Mouse (Mus musculus): ENCODE results near the gene Lpp. TPM values are rescaled to one million over a fixed set of nuclear protein-coding genes. Genes with fewer than 3 reads are reported as not detected.

The Lpp gene
- polyA plus RNA-seq, 1 experiment: 256 TPM

DNA sequence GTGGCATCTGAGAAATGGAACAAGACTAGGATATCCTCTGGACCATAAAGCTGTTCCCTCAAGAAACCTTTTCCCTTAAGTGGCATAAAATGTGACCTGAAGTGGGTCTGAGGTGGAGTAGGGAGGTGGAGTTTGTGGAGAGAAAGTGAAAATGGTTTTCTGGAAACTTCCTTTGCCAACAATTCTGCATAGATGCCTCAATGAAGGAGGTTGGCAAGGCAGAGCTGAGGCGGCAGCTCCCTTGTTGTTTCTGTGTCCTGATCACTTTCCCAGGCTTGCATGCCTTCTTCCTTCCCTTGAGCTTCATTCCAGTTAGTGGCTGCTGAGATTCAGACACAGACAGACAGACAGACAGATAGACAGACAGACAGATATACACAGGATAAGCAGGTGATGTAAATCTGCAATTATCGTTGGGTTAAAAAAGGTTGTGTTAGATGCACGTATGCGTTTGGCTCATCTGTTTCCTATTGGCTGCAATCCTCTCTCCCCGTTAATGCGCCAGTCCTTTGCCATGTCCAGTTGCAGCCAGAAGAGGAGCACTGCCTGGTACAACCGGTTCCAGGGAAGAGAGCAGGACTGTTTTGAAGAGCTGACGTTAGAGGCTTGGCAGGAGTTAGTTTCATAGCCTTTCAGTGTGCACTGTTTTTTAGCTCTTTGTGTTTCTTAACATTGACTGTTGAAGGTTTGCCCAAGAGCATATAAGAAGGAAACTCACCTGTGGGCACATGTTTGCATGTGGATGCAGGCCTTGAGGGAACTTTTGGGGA lies 96.4 kb downstream of the Lpp start:
- Histone ChIP-seq H3K4me1 (ENCODE audit: control insufficient read depth, insufficient read depth, low read length) (peaks cover 46% of the 10 kb centered on the region), H3K27ac (ENCODE audit: insufficient read depth, low read length) (peak overlapping the region; percentile 70)
- TF ChIP-seq POLR2A (IDR thresholded peaks at IDR 0.05; ENCODE audit: low read depth, low read length) (no peak), CTCF (IDR thresholded peaks at IDR 0.05; ENCODE audit: borderline replicate concordance, insufficient read depth, low read length) (no peak)

DNA sequence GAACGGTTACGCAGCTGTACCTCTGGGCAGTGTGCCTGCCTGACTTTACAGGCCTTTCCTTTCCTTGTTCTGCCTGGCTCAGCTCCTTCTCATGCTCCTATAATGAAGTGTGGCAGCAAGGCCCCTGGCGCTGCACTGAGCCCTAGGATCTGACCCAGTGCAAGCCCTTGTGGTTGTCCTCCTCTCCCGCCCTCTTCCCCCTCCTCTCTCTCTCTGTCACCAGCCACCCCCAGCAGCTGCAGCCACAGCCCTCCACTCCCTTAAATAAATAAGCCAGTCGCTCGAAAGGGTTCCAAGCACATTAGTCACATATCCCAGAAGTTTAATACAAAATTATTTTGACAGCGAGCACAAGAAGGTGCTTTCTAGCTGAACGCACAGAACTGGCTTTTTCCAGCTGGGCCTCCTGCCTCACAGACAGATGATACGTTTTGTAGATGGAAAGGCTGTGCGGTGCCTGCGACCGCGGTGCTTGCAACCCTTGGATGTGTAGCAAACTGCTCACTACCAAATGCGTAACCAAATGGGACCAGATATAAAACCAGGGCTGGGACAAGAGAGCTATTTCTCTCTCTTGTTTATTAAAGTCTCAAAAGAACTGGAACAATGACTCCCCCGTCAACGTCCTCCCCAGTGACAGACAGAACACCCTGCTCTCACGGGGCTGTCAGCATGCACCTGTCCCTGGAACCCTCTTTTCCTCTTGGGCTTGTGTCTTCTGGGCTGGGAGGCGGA lies 97.6 kb downstream of the Lpp start:
- H3K4me1 ChIP-seq (ENCODE audit: control insufficient read depth, insufficient read depth, low read length): peaks cover 52% of the 10 kb centered on the region
- peak overlapping the region; percentile 91 for H3K27ac ChIP-seq (ENCODE audit: insufficient read depth, low read length)
- H3K4me3 ChIP-seq (ENCODE audit: insufficient read depth, low read length): no peak overlapping the region
- TF ChIP-seq POLR2A (IDR thresholded peaks at IDR 0.05; ENCODE audit: low read depth, low read length) (peak; percentile 47), CTCF (IDR thresholded peaks at IDR 0.05; ENCODE audit: borderline replicate concordance, insufficient read depth, low read length) (no peak)

More for the DNA sequence above, 96.4 kb downstream of the Lpp start:
- no peak overlapping the region for H3K4me3 ChIP-seq (ENCODE audit: insufficient read depth, low read length)

GRCm38 (mm10) chr16:24491486-24491758 lies 98.1 kb downstream of the Lpp start:
- no peak overlapping the region for H3K4me3 ChIP-seq (ENCODE audit: insufficient read depth, low read length)
- H3K4me1 ChIP-seq (ENCODE audit: control insufficient read depth, insufficient read depth, low read length): peaks cover 57% of the 10 kb centered on the region
- TF ChIP-seq CTCF (IDR thresholded peaks at IDR 0.05; ENCODE audit: borderline replicate concordance, insufficient read depth, low read length): no peak
- TF ChIP-seq POLR2A (IDR thresholded peaks at IDR 0.05; ENCODE audit: low read depth, low read length): no peak
- H3K27ac ChIP-seq (ENCODE audit: insufficient read depth, low read length): peak overlapping the region; percentile 91

GRCm38 (mm10) chr16:24492194-24492940 lies 99.1 kb downstream of the Lpp start:
- Histone ChIP-seq H3K4me1 (ENCODE audit: control insufficient read depth, insufficient read depth, low read length) (peaks cover 62% of the 10 kb centered on the region), H3K4me3 (ENCODE audit: insufficient read depth, low read length) (no peak overlapping the region), H3K27ac (ENCODE audit: insufficient read depth, low read length) (peak overlapping the region; percentile 91)
- TF ChIP-seq CTCF (IDR thresholded peaks at IDR 0.05; ENCODE audit: borderline replicate concordance, insufficient read depth, low read length) (no peak), POLR2A (IDR thresholded peaks at IDR 0.05; ENCODE audit: low read depth, low read length) (no peak)

DNA sequence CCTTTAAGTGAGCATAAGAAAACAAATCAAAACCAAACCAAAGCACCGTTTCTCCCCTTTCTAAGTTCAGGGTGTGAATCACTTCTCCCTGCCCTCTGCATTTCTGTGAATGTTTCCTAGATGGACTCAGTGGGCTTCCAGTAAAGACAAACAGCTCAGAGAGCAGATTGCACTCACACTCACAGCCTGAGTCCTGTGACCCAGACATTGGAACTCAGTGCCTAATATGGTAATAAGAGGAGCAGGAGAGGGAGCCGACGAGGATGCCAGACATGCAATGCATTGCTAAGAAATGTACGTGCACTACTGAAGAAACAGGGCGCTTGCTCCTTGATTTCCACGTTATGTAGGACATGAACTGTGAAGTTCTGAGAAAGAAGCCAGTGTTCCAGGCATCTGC lies 101.2 kb downstream of the Lpp start:
- TF ChIP-seq CTCF (IDR thresholded peaks at IDR 0.05; ENCODE audit: borderline replicate concordance, insufficient read depth, low read length) (no peak), POLR2A (IDR thresholded peaks at IDR 0.05; ENCODE audit: low read depth, low read length) (no peak; the same call in 1 of the 2 replicates)
- peaks cover 66% of the 10 kb centered on the region for H3K4me1 ChIP-seq (ENCODE audit: control insufficient read depth, insufficient read depth, low read length)
- H3K4me3 ChIP-seq (ENCODE audit: insufficient read depth, low read length): no peak overlapping the region
- peak overlapping the region; percentile 100 for H3K27ac ChIP-seq (ENCODE audit: insufficient read depth, low read length)

DNA sequence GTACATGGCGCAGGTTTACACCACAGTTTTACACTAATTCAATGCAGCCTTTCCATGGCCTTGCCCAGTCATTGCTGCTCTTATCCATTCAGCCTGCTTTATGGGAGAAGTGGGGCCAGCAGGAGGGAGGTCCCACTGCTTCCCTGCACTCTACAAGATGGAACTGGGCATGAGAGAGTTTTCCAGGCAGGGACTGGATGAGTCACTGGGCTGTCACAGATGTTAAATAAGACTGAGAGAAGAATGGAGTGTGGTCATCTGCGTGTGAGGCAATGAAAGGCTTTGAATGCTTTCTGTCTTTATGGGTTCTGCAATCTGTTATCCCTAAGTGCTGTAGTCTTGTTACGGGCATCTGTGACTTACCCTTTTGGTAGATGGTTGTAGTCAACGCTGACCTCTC lies 102.2 kb downstream of the Lpp start:
- Histone ChIP-seq H3K4me3 (ENCODE audit: insufficient read depth, low read length) (no peak overlapping the region), H3K4me1 (ENCODE audit: control insufficient read depth, insufficient read depth, low read length) (peaks cover 56% of the 10 kb centered on the region), H3K27ac (ENCODE audit: insufficient read depth, low read length) (peak overlapping the region; percentile 100)
- 0 out of 2 replicates have a peak, but pooled peaks have one; percentile 2 for TF ChIP-seq POLR2A (IDR thresholded peaks at IDR 0.05; ENCODE audit: low read depth, low read length)
- no peak for TF ChIP-seq CTCF (IDR thresholded peaks at IDR 0.05; ENCODE audit: borderline replicate concordance, insufficient read depth, low read length)

DNA sequence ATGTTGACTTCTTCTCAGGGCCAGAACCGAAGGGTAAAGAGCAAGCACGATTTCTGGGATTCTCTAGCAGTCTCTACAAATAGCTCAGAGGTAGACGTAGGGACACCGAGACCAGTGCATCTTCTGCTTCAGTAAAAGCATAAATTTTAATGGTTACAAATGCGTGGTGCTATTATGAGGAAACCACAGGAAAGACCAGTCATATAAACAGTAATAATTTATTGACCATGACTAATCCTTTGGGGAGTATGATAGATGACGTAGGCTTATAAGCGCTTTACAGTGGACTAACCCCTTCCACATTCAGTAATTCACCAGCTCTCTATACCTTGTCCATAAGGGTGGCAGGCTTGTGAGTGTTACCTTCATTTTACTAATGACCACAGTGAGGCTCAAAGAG lies 103.3 kb downstream of the Lpp start:
- Histone ChIP-seq H3K4me1 (ENCODE audit: control insufficient read depth, insufficient read depth, low read length) (peaks cover 58% of the 10 kb centered on the region), H3K27ac (ENCODE audit: insufficient read depth, low read length) (peak overlapping the region; percentile 100), H3K4me3 (ENCODE audit: insufficient read depth, low read length) (no peak overlapping the region)
- TF ChIP-seq CTCF (IDR thresholded peaks at IDR 0.05; ENCODE audit: borderline replicate concordance, insufficient read depth, low read length) (no peak), POLR2A (IDR thresholded peaks at IDR 0.05; ENCODE audit: low read depth, low read length) (0 out of 2 replicates have a peak, but pooled peaks have one; percentile 6)

DNA sequence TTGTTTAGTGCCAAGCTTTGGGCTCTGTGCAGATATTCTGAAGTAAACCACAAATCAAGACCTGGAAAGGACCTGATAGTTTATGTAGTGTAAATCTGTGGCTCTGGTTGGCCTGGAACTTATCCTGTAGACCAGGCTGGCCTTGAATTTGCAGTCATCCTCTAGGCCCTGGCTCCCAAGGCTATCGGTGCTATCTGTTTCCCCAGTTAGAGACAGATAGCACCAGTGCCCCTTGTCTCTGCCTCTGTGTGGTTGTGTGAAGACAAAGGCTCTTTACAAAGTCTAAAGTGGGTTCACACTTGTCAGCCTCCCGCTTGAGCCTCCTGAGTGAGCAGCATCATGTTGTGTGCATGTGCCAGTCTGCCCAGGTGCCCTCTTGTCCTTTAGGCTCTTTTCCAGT lies 104.1 kb downstream of the Lpp start:
- no peak overlapping the region for H3K4me3 ChIP-seq (ENCODE audit: insufficient read depth, low read length)
- TF ChIP-seq CTCF (IDR thresholded peaks at IDR 0.05; ENCODE audit: borderline replicate concordance, insufficient read depth, low read length) (no peak), POLR2A (IDR thresholded peaks at IDR 0.05; ENCODE audit: low read depth, low read length) (no peak)
- H3K4me1 ChIP-seq (ENCODE audit: control insufficient read depth, insufficient read depth, low read length): peaks cover 55% of the 10 kb centered on the region
- peak overlapping the region; percentile 100 for H3K27ac ChIP-seq (ENCODE audit: insufficient read depth, low read length)

- TF ChIP-seq CTCF (IDR thresholded peaks at IDR 0.05; ENCODE audit: borderline replicate concordance, insufficient read depth, low read length) (no peak), POLR2A (IDR thresholded peaks at IDR 0.05; ENCODE audit: low read depth, low read length) (no peak)
- Histone ChIP-seq H3K4me3 (ENCODE audit: insufficient read depth, low read length) (no peak overlapping the region), H3K27ac (ENCODE audit: insufficient read depth, low read length) (peak overlapping the region; percentile 100), H3K4me1 (ENCODE audit: control insufficient read depth, insufficient read depth, low read length) (peaks cover 49% of the 10 kb centered on the region)
Measured at GRCm38 (mm10) chr16:24498103-24498659, 104.9 kb downstream of the Lpp start.
